Mouse (Mus musculus): ENCODE measurements around the gene Olfr906. TPM values are rescaled to one million over a fixed set of nuclear protein-coding genes. Genes with fewer than 3 reads are reported as not detected.

The Olfr906 gene
- not detected in 2 replicates for polyA plus RNA-seq (2016; fragmentation: Nextera tagmentation; extraction: Ambion mirVana)

GRCm38 (mm10) chr9:38486785-38487184, at the start of gene Olfr906:
Gene Olfr906, plus strand, starts transcription at chr9:38487085.
- Histone ChIP-seq H3K27ac (no peak within 1 kb of the TSS), H3K4me1 (no peaks in the 10 kb centered on the region), H3K9me3 (no peaks in the 10 kb centered on the region), H3K27me3 (ENCODE audit: insufficient read depth, poor library complexity, severe bottlenecking) (no peaks in the 10 kb centered on the region), H3K4me3 (no peak within 1 kb of the TSS), H3K36me3 (no peaks in the 10 kb centered on the region)
- DNase-seq (ENCODE audit: low spot score) = no peak
- WGBS = 71% methylated on average over 3 of the region's 3 CpGs

- Histone ChIP-seq H3K27me3 (ENCODE audit: insufficient read depth, poor library complexity, severe bottlenecking) (no peaks in the 10 kb centered on the region), H3K36me3 (no peaks in the 10 kb centered on the region), H3K4me1 (no peaks in the 10 kb centered on the region), H3K4me3 (no peak within 1 kb of the TSS), H3K9me3 (no peaks in the 10 kb centered on the region), H3K27ac (no peak within 1 kb of the TSS)
- WGBS = 90% methylated on average over 5 of the region's 5 CpGs
- no peak for DNase-seq (ENCODE audit: low spot score)
Measured at GRCm38 (mm10) chr9:38447352-38447751, 39.5 kb upstream of the Olfr906 start, which contains the start of gene Olfr902. Gene Olfr902, plus strand, starts transcription at chr9:38447652.

- H3K27me3 ChIP-seq (ENCODE audit: insufficient read depth, poor library complexity, severe bottlenecking) = no peaks in the 10 kb centered on the region
- H3K4me1 ChIP-seq = no peaks in the 10 kb centered on the region
- no peak within 1 kb of the TSS for H3K27ac ChIP-seq
- H3K36me3 ChIP-seq = no peaks in the 10 kb centered on the region
- H3K4me3 ChIP-seq = no peak within 1 kb of the TSS
- no peak for DNase-seq (ENCODE audit: low spot score)
- no peaks in the 10 kb centered on the region; the same call in 1 of the 2 replicates for H3K9me3 ChIP-seq
Measured at GRCm38 (mm10) chr9:38462844-38463243, 24.0 kb upstream of the Olfr906 start, which contains the start of gene Olfr904. Gene Olfr904, plus strand, starts transcription at chr9:38463144.

GRCm38 (mm10) chr9:38470807-38471206, 16.1 kb upstream of the Olfr906 start, which contains the start of gene Olfr905:
Gene Olfr905, plus strand, starts transcription at chr9:38471107.
- Histone ChIP-seq H3K4me3 (no peak within 1 kb of the TSS), H3K27ac (no peak within 1 kb of the TSS), H3K9me3 (no peaks in the 10 kb centered on the region), H3K36me3 (no peaks in the 10 kb centered on the region), H3K27me3 (ENCODE audit: insufficient read depth, poor library complexity, severe bottlenecking) (no peaks in the 10 kb centered on the region), H3K4me1 (no peaks in the 10 kb centered on the region)
- no peak for DNase-seq (ENCODE audit: low spot score)

- no peaks in the 10 kb centered on the region for H3K36me3 ChIP-seq
- H3K9me3 ChIP-seq = no peaks in the 10 kb centered on the region
- no peak within 1 kb of the TSS for H3K27ac ChIP-seq
- no peaks in the 10 kb centered on the region for H3K27me3 ChIP-seq (ENCODE audit: insufficient read depth, poor library complexity, severe bottlenecking)
- no peak within 1 kb of the TSS for H3K4me3 ChIP-seq
- no peaks in the 10 kb centered on the region for H3K4me1 ChIP-seq
- no peak for DNase-seq (ENCODE audit: low spot score)
- WGBS = 73% methylated on average over 2 of the region's 2 CpGs
Measured at GRCm38 (mm10) chr9:38495501-38495900, 8.6 kb downstream of the Olfr906 start, which contains the start of gene Olfr907. Gene Olfr907, plus strand, starts transcription at chr9:38495801.

GRCm38 (mm10) chr9:38512353-38512752, 25.5 kb downstream of the Olfr906 start:
- H3K4me3 ChIP-seq = no peak overlapping the region
- H3K4me1 ChIP-seq = no peaks in the 10 kb centered on the region
- WGBS = 58% methylated on average over 2 of the region's 2 CpGs
- no peaks in the 10 kb centered on the region for H3K36me3 ChIP-seq
- H3K27me3 ChIP-seq (ENCODE audit: insufficient read depth, poor library complexity, severe bottlenecking) = no peaks in the 10 kb centered on the region
- H3K9me3 ChIP-seq = no peaks in the 10 kb centered on the region
- H3K27ac ChIP-seq = no peak overlapping the region
- no peak for DNase-seq (ENCODE audit: low spot score)

- H3K36me3 ChIP-seq = no peaks in the 10 kb centered on the region
- H3K4me1 ChIP-seq = no peaks in the 10 kb centered on the region
- H3K9me3 ChIP-seq = no peaks in the 10 kb centered on the region
- no peaks in the 10 kb centered on the region for H3K27me3 ChIP-seq (ENCODE audit: insufficient read depth, poor library complexity, severe bottlenecking)
- H3K27ac ChIP-seq = no peak within 1 kb of the TSS
- no peak for DNase-seq (ENCODE audit: low spot score)
- 67% methylated on average over 1 of the region's 1 CpGs for WGBS
- H3K4me3 ChIP-seq = no peak within 1 kb of the TSS
Measured at GRCm38 (mm10) chr9:38521280-38521679, 34.4 kb downstream of the Olfr906 start, which contains the start of gene Olfr911-ps1. Gene Olfr911-ps1, plus strand, starts transcription at chr9:38521580.

- Histone ChIP-seq H3K9me3 (no peaks in the 10 kb centered on the region), H3K27me3 (ENCODE audit: insufficient read depth, poor library complexity, severe bottlenecking) (no peaks in the 10 kb centered on the region), H3K4me3 (no peak within 1 kb of the TSS), H3K4me1 (no peaks in the 10 kb centered on the region), H3K36me3 (no peaks in the 10 kb centered on the region), H3K27ac (no peak within 1 kb of the TSS)
- WGBS = 88% methylated on average over 2 of the region's 2 CpGs
- DNase-seq (ENCODE audit: low spot score) = no peak
Measured at GRCm38 (mm10) chr9:38537549-38537948, 50.7 kb downstream of the Olfr906 start, which contains the start of gene Olfr910. Gene Olfr910, plus strand, starts transcription at chr9:38537849.

Other genes starting within 250 kb of the Olfr906 start
- gene Olfr143, start 234.3 kb upstream of the Olfr906 start, polyA plus RNA-seq (2016; fragmentation: Nextera tagmentation; extraction: Ambion mirVana) = not detected in 2 replicates
- gene Olfr895, start 219.2 kb upstream of the Olfr906 start, polyA plus RNA-seq (2016; fragmentation: Nextera tagmentation; extraction: Ambion mirVana) = not detected in 2 replicates
- gene Olfr896-ps1, start 196.0 kb upstream of the Olfr906 start, polyA plus RNA-seq (2016; fragmentation: Nextera tagmentation; extraction: Ambion mirVana) = not detected in 2 replicates
- gene Olfr25, start 158.0 kb upstream of the Olfr906 start, polyA plus RNA-seq (2016; fragmentation: Nextera tagmentation; extraction: Ambion mirVana) = not detected in 2 replicates
- gene Olfr898, start 138.7 kb upstream of the Olfr906 start, polyA plus RNA-seq (2016; fragmentation: Nextera tagmentation; extraction: Ambion mirVana) = not detected in 2 replicates
- gene Olfr250, start 120.2 kb upstream of the Olfr906 start, polyA plus RNA-seq (2016; fragmentation: Nextera tagmentation; extraction: Ambion mirVana) = not detected in 2 replicates
- gene Olfr251, start 110.0 kb upstream of the Olfr906 start, polyA plus RNA-seq (2016; fragmentation: Nextera tagmentation; extraction: Ambion mirVana) = not detected in 2 replicates
- not detected in 2 replicates for gene Olfr147, start 85.4 kb upstream of the Olfr906 start, polyA plus RNA-seq (2016; fragmentation: Nextera tagmentation; extraction: Ambion mirVana)
- not detected in 2 replicates for gene Olfr901, start 57.6 kb upstream of the Olfr906 start, polyA plus RNA-seq (2016; fragmentation: Nextera tagmentation; extraction: Ambion mirVana)
- not detected in 2 replicates for gene Olfr902, start 39.4 kb upstream of the Olfr906 start, polyA plus RNA-seq (2016; fragmentation: Nextera tagmentation; extraction: Ambion mirVana)
- not detected in 2 replicates for gene Olfr904, start 23.9 kb upstream of the Olfr906 start, polyA plus RNA-seq (2016; fragmentation: Nextera tagmentation; extraction: Ambion mirVana)
- gene Olfr905, start 16.0 kb upstream of the Olfr906 start, polyA plus RNA-seq (2016; fragmentation: Nextera tagmentation; extraction: Ambion mirVana) = not detected in 2 replicates
- gene Olfr907, start 8.7 kb downstream of the Olfr906 start, polyA plus RNA-seq (2016; fragmentation: Nextera tagmentation; extraction: Ambion mirVana) = not detected in 2 replicates
- not detected in 2 replicates for gene Olfr911-ps1, start 34.5 kb downstream of the Olfr906 start, polyA plus RNA-seq (2016; fragmentation: Nextera tagmentation; extraction: Ambion mirVana)
- not detected in 2 replicates for gene Olfr910, start 50.8 kb downstream of the Olfr906 start, polyA plus RNA-seq (2016; fragmentation: Nextera tagmentation; extraction: Ambion mirVana)
- gene Olfr912, start 93.1 kb downstream of the Olfr906 start, polyA plus RNA-seq (2016; fragmentation: Nextera tagmentation; extraction: Ambion mirVana) = not detected in 2 replicates
- gene Olfr913, start 105.7 kb downstream of the Olfr906 start, polyA plus RNA-seq (2016; fragmentation: Nextera tagmentation; extraction: Ambion mirVana) = not detected in 2 replicates
- not detected in 2 replicates for gene Olfr914, start 118.0 kb downstream of the Olfr906 start, polyA plus RNA-seq (2016; fragmentation: Nextera tagmentation; extraction: Ambion mirVana)
- gene Olfr916, start 172.8 kb downstream of the Olfr906 start, polyA plus RNA-seq (2016; fragmentation: Nextera tagmentation; extraction: Ambion mirVana) = not detected in 2 replicates
- gene Olfr917, start 178.8 kb downstream of the Olfr906 start, polyA plus RNA-seq (2016; fragmentation: Nextera tagmentation; extraction: Ambion mirVana) = not detected in 2 replicates
- not detected in 2 replicates for gene Olfr918, start 187.5 kb downstream of the Olfr906 start, polyA plus RNA-seq (2016; fragmentation: Nextera tagmentation; extraction: Ambion mirVana)
- not detected in 2 replicates for gene Olfr919, start 216.6 kb downstream of the Olfr906 start, polyA plus RNA-seq (2016; fragmentation: Nextera tagmentation; extraction: Ambion mirVana)
- 10.2 and 16.5 TPM in 2 replicates for gene Vwa5a, start 231.2 kb downstream of the Olfr906 start, polyA plus RNA-seq (2016; fragmentation: Nextera tagmentation; extraction: Ambion mirVana)